Mouse (Mus musculus) neutrophil, adult 5-6 weeks (primary cell): ENCODE data around the gene Lamp5. TPM values are rescaled to one million over a fixed set of nuclear protein-coding genes. Genes with fewer than 3 reads are reported as not detected.

Experiments used
- ATAC-seq: fragments of 151-379, 151-347 bp; 2 replicates; pipeline ENCODE4 v1.8.0; 2017; ENCODE audit warnings: mild to moderate bottlenecking, moderate TSS enrichment; ENCODE audit not compliant: insufficient number of reproducible peaks, poor library complexity, low FRiP score, severe bottlenecking; ENCODE audit errors: extremely low read depth
- total RNA-seq: library from RNA; stranded (forward); fragments of 200-1000 nt; gene quantifications from 2 replicates; pipeline ENCODE4 v1.2.3, GENCODE M21; 2017

Gene Lamp5
- total RNA-seq, result not detected in 2 replicates

GRCm38 (mm10) chr2:136051688-136052289 lies at the start of gene Lamp5:
TSS of gene Lamp5 (plus strand) at chr2:136052239.
- no peak for ATAC-seq

GRCm38 (mm10) chr2:136003836-136004235 lies 48.2 kb upstream of the Lamp5 start:
- ATAC-seq, result no peak

- no peak for ATAC-seq
These were observed 45.8 kb upstream of the Lamp5 start for GRCm38 (mm10) chr2:136006280-136006679.

GRCm38 (mm10) chr2:136012759-136013158 lies 39.3 kb upstream of the Lamp5 start:
- ATAC-seq, result no peak

GRCm38 (mm10) chr2:136048464-136048863 lies 3.6 kb upstream of the Lamp5 start:
- ATAC-seq, result no peak

GRCm38 (mm10) chr2:136050793-136051615 lies 1.0 kb upstream of the Lamp5 start:
- no peak for ATAC-seq

- no peak for ATAC-seq
These were observed 5.9 kb downstream of the Lamp5 start for GRCm38 (mm10) chr2:136057861-136058331.

- ATAC-seq, result no peak
These were observed 6.4 kb downstream of the Lamp5 start for GRCm38 (mm10) chr2:136058398-136058797.

GRCm38 (mm10) chr2:136059029-136059669 lies 7.1 kb downstream of the Lamp5 start:
- ATAC-seq, result no peak

- no peak for ATAC-seq
These were observed 12.3 kb downstream of the Lamp5 start for GRCm38 (mm10) chr2:136064356-136064755.

- ATAC-seq, result no peak
These were observed 43.9 kb downstream of the Lamp5 start for GRCm38 (mm10) chr2:136095978-136096377.

GRCm38 (mm10) chr2:136097143-136097542 lies 45.1 kb downstream of the Lamp5 start:
- ATAC-seq, result no peak

GRCm38 (mm10) chr2:136107597-136107996 lies 55.6 kb downstream of the Lamp5 start:
- ATAC-seq, result no peak

- no peak for ATAC-seq
These were observed 56.3 kb downstream of the Lamp5 start for GRCm38 (mm10) chr2:136108124-136109037.

- no peak for ATAC-seq
These were observed 57.0 kb downstream of the Lamp5 start for GRCm38 (mm10) chr2:136109038-136109363.

GRCm38 (mm10) chr2:136113374-136113773 lies 61.3 kb downstream of the Lamp5 start:
- ATAC-seq, result no peak

- ATAC-seq, result no peak
These were observed 66.0 kb downstream of the Lamp5 start for GRCm38 (mm10) chr2:136118006-136118405.
